Mouse (Mus musculus): Measurements from ENCODE around the gene Zbtb3. TPM values are rescaled to one million over a fixed set of nuclear protein-coding genes. Genes with fewer than 3 reads are reported as not detected.

Gene Zbtb3
- polyA plus RNA-seq, 1 experiment from 2014 or later = 2.0 TPM

DNA sequence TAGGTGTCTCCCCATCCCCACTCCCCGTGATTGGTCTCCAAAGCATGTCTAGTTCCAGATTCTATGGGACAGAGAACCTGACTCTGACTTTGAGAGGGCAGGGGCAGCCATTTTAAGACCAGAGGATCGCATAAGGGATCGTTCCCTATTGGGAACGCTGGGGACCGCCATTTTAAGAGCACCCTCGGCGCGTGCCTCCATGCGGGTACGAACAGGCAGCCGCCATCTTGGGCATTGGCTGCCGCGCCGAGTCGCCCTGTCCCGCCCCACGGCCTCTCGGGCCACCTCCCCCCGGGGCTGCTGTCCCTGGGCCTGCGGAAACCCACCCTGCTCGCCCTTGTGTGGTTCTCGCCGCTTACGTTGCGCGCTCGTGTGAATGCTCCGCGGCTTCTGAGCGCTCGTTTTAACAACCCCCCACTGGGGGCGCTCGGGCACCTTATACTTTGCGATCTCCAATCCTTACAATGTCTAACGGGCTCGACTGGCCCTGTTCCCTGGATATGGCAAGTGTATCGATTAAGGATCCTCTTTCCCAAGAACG is 35.0 kb downstream of the Zbtb3 start, which contains the start of gene Bscl2:
Gene Bscl2 (plus strand): TSS at position 217 of the 541 bp plus-strand sequence.
- peak; percentile 74 for ATAC-seq
- Histone ChIP-seq H3K27me3 (replicated peaks; ENCODE audit: control insufficient read depth, insufficient read depth, low read length) (no peaks in the 10 kb centered on the region), H3K4me2 (replicated peaks; ENCODE audit: low read depth) (peak within 1 kb of the TSS; percentile 89), H3K36me3 (ENCODE audit: control insufficient read depth, insufficient read depth) (peaks cover 24% of the 10 kb centered on the region), H3K27ac (ENCODE audit: low read depth, low read length) (peak within 1 kb of the TSS; percentile 92), H3K9me3 (ENCODE audit: control insufficient read depth) (no peaks in the 10 kb centered on the region), H3K4me3 (ENCODE audit: low read depth, low read length) (peak within 1 kb of the TSS; percentile 62), H3K4me1 (replicated peaks; ENCODE audit: control insufficient read depth, insufficient read depth, low read length) (no peaks in the 10 kb centered on the region), H3K9ac (ENCODE audit: low read depth, low read length) (peak within 1 kb of the TSS; percentile 83)
- WGBS = under 1% methylated on average over 38 of the region's 38 CpGs
- peak; percentile 74 for TF ChIP-seq CTCF (IDR thresholded peaks at IDR 0.05; ENCODE audit: low read depth)

DNA sequence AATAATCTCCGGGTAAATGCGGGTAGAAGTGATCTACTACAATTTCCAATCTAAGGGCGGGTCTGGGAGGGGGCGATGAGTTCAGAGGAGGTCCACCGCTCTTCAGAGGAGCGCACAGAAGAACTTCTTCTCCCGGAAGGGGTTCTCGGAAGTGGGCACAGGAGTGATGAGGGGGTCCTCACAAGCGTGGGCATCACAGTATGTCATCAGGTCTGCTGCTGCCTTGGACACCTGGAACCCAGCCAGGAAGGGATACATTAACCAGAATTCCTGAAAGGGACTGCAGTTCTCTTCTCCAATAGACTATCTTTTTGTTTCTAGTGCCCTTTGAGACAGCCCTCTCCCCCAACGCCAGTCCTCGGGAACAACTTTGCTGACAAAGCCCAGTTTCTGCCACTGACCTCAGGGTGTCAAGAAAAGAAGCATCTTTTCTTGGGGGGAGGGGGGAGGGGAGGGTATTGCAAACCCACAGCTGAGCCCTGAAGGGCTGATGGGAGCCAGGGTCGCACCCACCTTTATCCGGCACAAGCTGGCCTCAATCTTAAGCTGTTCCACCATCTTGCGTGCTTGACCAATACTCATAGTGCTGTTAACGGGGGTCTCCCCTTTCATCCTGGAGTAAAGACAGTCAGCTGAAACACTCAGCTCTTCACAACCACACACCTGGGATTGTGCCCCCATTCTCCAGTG is 35.8 kb downstream of the Zbtb3 start:
- Histone ChIP-seq H3K9me3 (ENCODE audit: control insufficient read depth) (no peaks in the 10 kb centered on the region), H3K4me2 (replicated peaks; ENCODE audit: low read depth) (peak overlapping the region; percentile 89), H3K9ac (ENCODE audit: low read depth, low read length) (peak overlapping the region; percentile 83), H3K27me3 (replicated peaks; ENCODE audit: control insufficient read depth, insufficient read depth, low read length) (no peaks in the 10 kb centered on the region), H3K36me3 (ENCODE audit: control insufficient read depth, insufficient read depth) (peaks cover 15% of the 10 kb centered on the region), H3K27ac (ENCODE audit: low read depth, low read length) (peak overlapping the region; percentile 92), H3K4me1 (replicated peaks; ENCODE audit: control insufficient read depth, insufficient read depth, low read length) (no peaks in the 10 kb centered on the region), H3K4me3 (ENCODE audit: low read depth, low read length) (peak overlapping the region; percentile 62)
- WGBS = 20% methylated on average over 15 of the region's 15 CpGs
- TF ChIP-seq CTCF (IDR thresholded peaks at IDR 0.05; ENCODE audit: low read depth) = no peak
- ATAC-seq = no peak

DNA sequence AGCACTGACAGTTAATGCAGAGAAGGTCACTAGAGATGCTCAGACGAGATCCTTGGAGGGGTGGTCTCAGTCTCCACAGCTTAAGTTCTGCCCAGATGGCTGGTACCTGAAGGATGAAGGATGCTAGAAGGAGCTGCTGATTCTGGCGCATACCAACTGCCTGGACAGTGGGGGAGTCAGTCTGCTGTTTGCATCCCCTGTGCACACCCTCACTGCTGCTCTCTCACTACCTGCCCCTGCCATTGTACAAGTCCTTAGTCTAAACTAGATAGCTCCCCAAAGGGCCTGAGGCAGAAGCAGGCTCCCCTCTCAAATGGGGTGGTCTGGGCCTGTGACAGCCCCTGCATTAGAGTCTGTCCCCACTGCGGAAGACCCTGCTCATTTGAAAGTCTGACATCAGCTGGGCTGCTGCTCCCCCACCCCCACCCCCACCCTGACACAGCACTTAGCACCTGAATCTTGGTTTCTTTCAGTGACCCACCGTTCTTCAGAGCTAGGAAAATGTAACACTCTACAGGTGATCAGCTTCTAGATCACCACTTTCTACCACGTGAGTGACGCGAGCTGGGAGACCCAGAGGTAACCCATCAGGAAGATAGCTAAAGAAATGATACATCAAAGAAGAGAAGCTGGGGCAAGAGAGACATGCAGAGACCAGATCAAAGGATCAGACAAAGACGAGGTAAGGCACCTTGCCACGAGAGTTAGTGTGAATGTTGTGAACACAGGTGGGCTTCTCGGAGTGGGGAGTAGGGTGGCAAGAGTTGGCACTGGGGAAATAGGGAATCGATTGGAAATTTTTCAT is 37.0 kb downstream of the Zbtb3 start, which contains the start of gene Gng3:
Gene Gng3 (minus strand): TSS at position 92 of the 805 bp plus-strand sequence.
- ATAC-seq = no peak
- no peak for TF ChIP-seq CTCF (IDR thresholded peaks at IDR 0.05; ENCODE audit: low read depth)
- peaks cover 11% of the 10 kb centered on the region; the same call in 1 of the 2 replicates for H3K36me3 ChIP-seq (ENCODE audit: control insufficient read depth, insufficient read depth)
- peak within 1 kb of the TSS; percentile 89 for H3K4me2 ChIP-seq (replicated peaks; ENCODE audit: low read depth)
- H3K4me3 ChIP-seq (ENCODE audit: low read depth, low read length) = peak within 1 kb of the TSS; percentile 62
- H3K9ac ChIP-seq (ENCODE audit: low read depth, low read length) = peak within 1 kb of the TSS; percentile 83
- H3K9me3 ChIP-seq (ENCODE audit: control insufficient read depth) = no peaks in the 10 kb centered on the region
- peak within 1 kb of the TSS; percentile 92 for H3K27ac ChIP-seq (ENCODE audit: low read depth, low read length)
- no peaks in the 10 kb centered on the region for H3K4me1 ChIP-seq (replicated peaks; ENCODE audit: control insufficient read depth, insufficient read depth, low read length)
- H3K27me3 ChIP-seq (replicated peaks; ENCODE audit: control insufficient read depth, insufficient read depth, low read length) = no peaks in the 10 kb centered on the region
- WGBS = 81% methylated on average over 11 of the region's 11 CpGs

DNA sequence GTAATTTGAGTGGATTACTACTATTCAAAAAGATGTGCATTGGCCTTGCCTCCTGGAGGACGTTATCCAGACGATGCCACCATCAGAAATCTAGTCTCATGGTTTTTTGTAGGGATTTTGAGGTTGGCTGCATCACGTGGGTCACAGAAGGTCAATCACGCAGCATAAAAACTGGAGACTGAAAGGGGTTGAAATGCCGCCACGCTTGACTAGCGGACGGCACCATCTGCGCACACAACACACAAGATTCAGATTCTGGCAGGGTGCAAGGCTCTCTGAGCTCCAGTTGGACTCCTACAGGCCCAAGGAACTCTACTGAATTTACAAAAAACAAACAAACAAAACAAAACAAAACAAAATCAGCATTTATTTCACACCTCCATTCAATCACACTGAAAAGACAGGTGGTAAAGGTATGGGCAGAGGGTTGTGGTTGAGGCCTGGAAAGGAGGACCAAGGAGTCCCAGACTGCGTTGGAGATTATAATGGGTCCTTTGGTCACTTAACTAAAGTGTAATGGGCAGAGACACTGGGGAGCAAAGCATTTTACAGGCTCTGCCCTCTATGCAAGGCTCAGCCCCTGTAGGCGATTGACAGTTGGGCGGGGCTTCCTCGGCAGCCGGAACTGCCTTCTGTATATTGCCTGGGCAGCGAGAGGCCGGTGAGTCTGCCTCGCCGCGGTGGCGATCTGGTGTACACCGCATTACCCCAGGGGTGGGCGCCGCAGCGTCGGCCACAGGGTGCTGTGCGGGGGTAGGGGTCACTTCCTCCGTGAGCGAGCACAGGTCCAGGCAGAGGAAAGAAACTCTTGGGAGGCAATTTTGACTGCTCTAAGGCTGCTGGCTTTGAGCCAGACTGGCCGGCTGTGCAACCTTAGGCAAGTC is 37.8 kb downstream of the Zbtb3 start:
- peak overlapping the region; percentile 41 for H3K4me3 ChIP-seq (ENCODE audit: low read depth, low read length)
- ATAC-seq = peak; percentile 60
- no peaks in the 10 kb centered on the region for H3K4me1 ChIP-seq (replicated peaks; ENCODE audit: control insufficient read depth, insufficient read depth, low read length)
- peak overlapping the region; percentile 21 for H3K27ac ChIP-seq (ENCODE audit: low read depth, low read length)
- H3K9ac ChIP-seq (ENCODE audit: low read depth, low read length) = peak overlapping the region; percentile 60
- peaks cover 6% of the 10 kb centered on the region; the same call in 1 of the 2 replicates for H3K36me3 ChIP-seq (ENCODE audit: control insufficient read depth, insufficient read depth)
- no peak for TF ChIP-seq CTCF (IDR thresholded peaks at IDR 0.05; ENCODE audit: low read depth)
- H3K4me2 ChIP-seq (replicated peaks; ENCODE audit: low read depth) = peak overlapping the region; percentile 66
- H3K9me3 ChIP-seq (ENCODE audit: control insufficient read depth) = no peaks in the 10 kb centered on the region
- H3K27me3 ChIP-seq (replicated peaks; ENCODE audit: control insufficient read depth, insufficient read depth, low read length) = no peaks in the 10 kb centered on the region
- WGBS = 26% methylated on average over 29 of the region's 29 CpGs

DNA sequence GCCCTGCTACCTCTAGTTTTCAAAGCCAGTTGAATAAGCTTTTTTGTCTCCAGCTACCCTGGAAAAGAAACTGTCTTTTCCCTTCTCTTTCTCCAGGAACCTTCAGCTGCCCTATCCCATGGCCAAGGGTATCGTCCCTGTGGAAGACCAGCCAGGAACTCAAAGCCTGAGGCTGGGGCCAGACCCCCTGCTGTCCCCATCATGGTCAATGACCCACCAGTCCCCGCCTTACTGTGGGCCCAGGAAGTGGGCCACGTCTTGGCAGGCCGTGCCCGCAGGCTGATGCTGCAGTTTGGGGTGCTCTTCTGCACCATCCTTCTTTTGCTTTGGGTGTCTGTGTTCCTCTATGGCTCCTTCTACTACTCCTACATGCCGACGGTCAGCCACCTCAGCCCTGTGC is 38.7 kb downstream of the Zbtb3 start:
- ATAC-seq = no peak
- peak overlapping the region; percentile 41; the same call in 1 of the 2 replicates for H3K4me3 ChIP-seq (ENCODE audit: low read depth, low read length)
- H3K4me1 ChIP-seq (replicated peaks; ENCODE audit: control insufficient read depth, insufficient read depth, low read length) = no peaks in the 10 kb centered on the region
- peak overlapping the region; percentile 66 for H3K4me2 ChIP-seq (replicated peaks; ENCODE audit: low read depth)
- no peak overlapping the region for H3K27ac ChIP-seq (ENCODE audit: low read depth, low read length)
- H3K9me3 ChIP-seq (ENCODE audit: control insufficient read depth) = no peaks in the 10 kb centered on the region
- no peak for TF ChIP-seq CTCF (IDR thresholded peaks at IDR 0.05; ENCODE audit: low read depth)
- peaks cover 4% of the 10 kb centered on the region for H3K36me3 ChIP-seq (ENCODE audit: control insufficient read depth, insufficient read depth)
- peak overlapping the region; percentile 60 for H3K9ac ChIP-seq (ENCODE audit: low read depth, low read length)
- H3K27me3 ChIP-seq (replicated peaks; ENCODE audit: control insufficient read depth, insufficient read depth, low read length) = no peaks in the 10 kb centered on the region
- 94% methylated on average over 7 of the region's 7 CpGs for WGBS
